Mouse (Mus musculus): ENCODE measurements around the gene Smad3. TPM values are rescaled to one million over a fixed set of nuclear protein-coding genes. Genes with fewer than 3 reads are reported as not detected.

The Smad3 gene
- total RNA-seq, 2 experiments from 2014 or later, result 15.9 to 19.7 TPM

- no peak for ATAC-seq (replicated peaks; ENCODE audit: low FRiP score, low TSS enrichment, poor library complexity, severe bottlenecking)
Observed at GRCm38 (mm10) chr9:63611967-63612366, 145.8 kb downstream of the Smad3 start.

GRCm38 (mm10) chr9:63610841-63611366, 146.9 kb downstream of the Smad3 start:
- 0 out of 2 replicates have a peak, but pooled peaks have one; percentile 36 for ATAC-seq (replicated peaks; ENCODE audit: low FRiP score, low TSS enrichment, poor library complexity, severe bottlenecking)

- no peak for ATAC-seq (replicated peaks; ENCODE audit: low FRiP score, low TSS enrichment, poor library complexity, severe bottlenecking)
Observed at GRCm38 (mm10) chr9:63610231-63610630, 147.6 kb downstream of the Smad3 start.

DNA sequence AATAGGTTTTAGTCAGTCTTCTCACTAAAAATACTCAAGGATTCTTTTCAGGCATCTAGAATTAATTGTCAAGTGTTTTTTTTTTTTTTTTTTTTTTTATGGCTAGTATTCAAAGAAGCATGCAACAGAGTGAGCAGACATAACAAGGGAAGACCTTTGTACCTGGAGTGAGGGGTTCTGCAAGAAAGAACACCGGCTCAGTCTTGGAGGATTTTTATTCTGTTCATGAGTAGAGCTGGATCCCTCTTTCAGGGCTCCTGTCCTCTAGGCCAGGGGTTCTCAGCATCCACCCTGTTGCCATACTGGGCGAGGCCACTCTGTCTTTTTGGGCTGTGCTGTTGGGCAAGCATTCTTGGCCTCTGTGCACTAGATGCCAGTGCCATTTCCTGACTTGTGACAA, 148.0 kb downstream of the Smad3 start:
- ATAC-seq (replicated peaks; ENCODE audit: low FRiP score, low TSS enrichment, poor library complexity, severe bottlenecking), result no peak

- ATAC-seq (replicated peaks; ENCODE audit: low FRiP score, low TSS enrichment, poor library complexity, severe bottlenecking), result no peak
Observed at GRCm38 (mm10) chr9:63609246-63609645, 148.5 kb downstream of the Smad3 start.

DNA sequence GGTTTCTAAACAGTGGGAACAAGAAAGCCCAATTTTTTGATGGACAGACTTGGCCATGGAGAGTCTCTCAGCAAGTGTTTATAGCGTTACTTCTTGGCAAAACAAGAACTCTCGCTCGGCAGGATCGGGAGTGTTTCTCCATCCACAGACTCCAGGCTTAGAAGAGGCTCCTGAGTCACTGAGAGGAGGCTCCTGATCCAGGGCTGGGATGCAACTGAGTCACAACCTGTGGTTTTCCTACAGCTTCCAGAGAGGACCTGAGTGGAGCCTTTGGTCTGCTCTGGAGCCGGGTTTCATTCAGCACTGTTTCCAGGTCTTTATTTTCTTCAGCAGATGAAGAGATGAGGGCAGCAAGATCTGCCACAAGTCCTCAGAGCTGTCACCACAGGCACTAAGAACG, 149.8 kb downstream of the Smad3 start:
- ATAC-seq (replicated peaks; ENCODE audit: low FRiP score, low TSS enrichment, poor library complexity, severe bottlenecking), result no peak

DNA sequence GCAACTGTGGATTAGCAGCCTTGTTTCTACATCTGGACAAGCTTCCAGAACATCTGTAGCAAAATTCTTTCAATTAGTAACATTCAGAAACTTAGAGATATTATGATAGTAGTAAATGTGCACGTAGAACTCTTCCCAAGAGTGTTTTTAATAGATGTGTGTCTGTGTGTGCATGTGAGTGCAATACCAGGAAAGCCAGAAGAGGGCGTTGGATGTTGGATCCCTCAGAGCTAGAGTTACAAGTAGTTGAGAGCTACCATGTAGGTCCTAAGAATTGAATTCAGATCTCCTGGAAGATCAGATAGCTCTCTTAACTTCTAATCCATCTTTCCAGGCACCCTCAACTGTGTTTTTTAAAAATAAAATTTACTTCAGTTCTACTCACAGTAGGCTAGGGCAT, 151.2 kb downstream of the Smad3 start:
- no peak for ATAC-seq (replicated peaks; ENCODE audit: low FRiP score, low TSS enrichment, poor library complexity, severe bottlenecking)

DNA sequence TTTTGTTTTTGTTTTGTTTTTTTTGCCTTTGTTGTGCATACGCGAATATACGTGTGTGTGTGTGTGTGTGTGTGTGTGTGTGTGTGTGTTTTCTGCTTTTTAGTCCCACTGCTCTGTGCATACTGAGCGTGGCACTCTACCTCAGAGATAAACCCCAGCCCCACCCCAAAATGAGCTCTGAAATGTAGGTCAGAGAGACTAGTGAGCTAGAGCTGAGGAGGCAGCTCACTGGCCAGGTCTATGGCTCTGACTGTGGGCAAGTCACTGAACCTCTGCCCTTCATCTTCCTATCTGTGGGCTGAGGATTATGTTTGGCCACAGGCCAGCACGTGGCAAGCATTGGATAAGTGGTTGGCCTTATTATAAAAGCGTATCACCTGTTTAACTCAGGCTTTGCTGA, 153.9 kb downstream of the Smad3 start:
- peak; percentile 84 for ATAC-seq (replicated peaks; ENCODE audit: low FRiP score, low TSS enrichment, poor library complexity, severe bottlenecking)

DNA sequence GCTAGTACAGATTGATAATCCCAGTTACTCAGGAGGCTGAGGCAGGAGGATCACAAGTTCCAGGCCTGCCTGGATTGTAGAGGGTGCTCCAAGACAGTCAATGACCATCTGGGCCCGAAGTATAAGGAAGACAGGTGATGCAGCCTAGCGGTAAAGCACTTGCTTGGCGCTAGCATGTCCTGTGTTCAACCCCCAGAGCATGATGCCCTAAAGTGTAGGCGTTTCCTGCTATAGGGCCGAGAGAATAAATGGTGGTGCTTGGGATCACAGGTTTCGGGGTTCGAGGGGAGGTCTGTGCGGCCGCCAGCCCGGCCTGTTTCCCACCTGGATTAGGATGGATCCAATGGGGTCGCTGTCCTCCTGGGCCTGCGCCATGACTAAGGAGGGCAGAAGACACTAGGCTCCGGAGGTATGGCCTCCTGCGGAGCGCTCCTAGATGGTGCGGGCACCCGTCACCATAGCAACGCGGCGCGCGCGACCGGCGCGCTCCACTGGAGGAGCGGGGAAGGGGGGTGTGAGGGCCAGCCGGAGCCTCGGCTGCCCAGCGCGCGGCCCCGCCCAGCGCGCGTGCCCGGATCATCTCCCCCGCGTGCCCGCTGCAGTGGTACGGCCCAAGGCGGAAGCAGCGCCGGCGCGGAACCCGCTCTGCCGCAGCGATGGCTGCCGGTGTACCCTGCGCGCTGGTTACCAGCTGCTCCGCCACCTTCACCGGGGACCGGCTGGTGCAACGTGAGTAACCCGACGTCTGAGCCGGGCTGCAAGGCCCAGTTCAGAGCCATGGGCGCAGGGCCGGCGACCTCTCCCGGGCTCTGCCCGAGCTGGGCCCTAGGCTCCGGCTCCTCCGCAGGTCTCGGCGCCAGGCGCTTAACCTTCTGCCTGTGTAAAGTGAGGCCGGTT, 155.5 kb downstream of the Smad3 start, which contains the start of the genes Iqch and Aagab:
TSS of gene Iqch (minus strand) at position 451 of the 897 bp plus-strand sequence.
TSS of gene Aagab (plus strand) at position 618 of the 897 bp plus-strand sequence.
- ATAC-seq (replicated peaks; ENCODE audit: low FRiP score, low TSS enrichment, poor library complexity, severe bottlenecking), result peak; percentile 92

Other genes starting within 250 kb of the Smad3 start
- 0.07 TPM in 1 of 2 replicates, not detected in the other for gene Iqch, start 155.5 kb downstream of the Smad3 start, total RNA-seq (2014; fragmentation: Nextera tagmentation)
- not detected in 2 replicates for gene Iqch, start 155.5 kb downstream of the Smad3 start, total RNA-seq (2017)
- gene Aagab, start 155.3 kb downstream of the Smad3 start, total RNA-seq (2014; fragmentation: Nextera tagmentation), result 21.4 and 22.3 TPM in 2 replicates
- gene Aagab, start 155.3 kb downstream of the Smad3 start, total RNA-seq (2017), result 18.1 and 40.3 TPM in 2 replicates